Mouse (Mus musculus): ENCODE data around the gene Cst3.
A peak's percentile ranks its signal among the peaks of the same experiment; 100 is the strongest.

Cst3 gene

GRCm38 (mm10) chr2:148856630-148857400, 18.7 kb downstream of the Cst3 start:
- DNase-seq (ENCODE audit: low spot score), result no peak

DNA sequence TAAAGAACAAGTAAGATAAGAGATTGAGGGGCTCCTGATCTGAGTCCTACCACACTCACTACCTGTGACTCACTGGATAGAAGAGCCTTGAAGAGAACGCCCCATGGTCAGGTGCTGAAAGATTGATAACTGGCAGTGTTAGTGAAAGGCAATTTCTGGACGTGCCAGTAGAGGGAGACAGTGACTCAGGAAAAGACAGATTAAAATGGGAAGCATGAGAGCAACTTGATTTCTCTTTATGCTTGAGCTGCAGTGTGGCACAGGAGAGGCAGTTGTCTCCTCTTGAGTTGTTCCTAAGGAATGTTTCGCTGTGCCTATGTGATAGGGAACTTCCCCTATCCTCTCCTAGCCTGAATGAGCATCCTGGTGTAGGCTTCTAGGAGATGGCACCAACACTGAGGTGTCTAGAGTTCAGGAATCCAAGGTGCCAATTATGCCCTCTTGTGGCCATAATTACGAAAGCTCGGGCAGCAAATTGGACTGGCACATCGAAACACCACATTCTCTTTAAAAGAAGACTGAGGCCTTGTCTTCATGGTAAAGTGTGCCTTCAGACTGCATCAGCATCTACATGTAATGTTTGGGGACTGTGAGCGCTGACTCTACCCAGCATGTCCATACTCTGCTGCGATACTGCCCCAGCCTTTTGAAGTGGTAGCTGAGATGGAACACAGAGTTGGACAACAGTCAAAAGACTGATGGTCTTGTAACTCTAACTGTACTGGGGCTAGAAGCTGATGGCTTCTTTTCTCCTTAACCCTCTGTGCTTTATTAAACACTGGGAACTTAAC, 24.2 kb downstream of the Cst3 start:
- DNase-seq (ENCODE audit: low spot score), result peak; percentile 39

DNA sequence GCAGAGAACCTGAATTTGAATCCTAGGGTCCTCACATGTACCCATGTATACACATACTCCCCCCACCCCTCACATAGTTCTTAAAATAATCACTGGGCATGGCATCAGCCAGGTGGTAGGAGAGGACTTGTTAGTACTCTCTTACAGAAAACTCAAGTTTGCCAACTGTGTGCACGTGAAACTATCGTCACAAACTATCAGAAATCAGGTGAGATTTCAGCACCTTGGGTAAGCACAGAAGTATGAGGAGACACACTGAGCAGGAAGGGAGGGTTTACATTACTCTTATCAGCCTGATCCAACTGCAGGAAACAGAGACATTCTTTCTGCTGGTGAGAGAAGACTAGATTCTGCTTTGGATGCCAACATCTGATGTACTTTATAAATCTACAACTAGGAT, 36.3 kb downstream of the Cst3 start:
- DNase-seq (ENCODE audit: low spot score), result no peak

DNA sequence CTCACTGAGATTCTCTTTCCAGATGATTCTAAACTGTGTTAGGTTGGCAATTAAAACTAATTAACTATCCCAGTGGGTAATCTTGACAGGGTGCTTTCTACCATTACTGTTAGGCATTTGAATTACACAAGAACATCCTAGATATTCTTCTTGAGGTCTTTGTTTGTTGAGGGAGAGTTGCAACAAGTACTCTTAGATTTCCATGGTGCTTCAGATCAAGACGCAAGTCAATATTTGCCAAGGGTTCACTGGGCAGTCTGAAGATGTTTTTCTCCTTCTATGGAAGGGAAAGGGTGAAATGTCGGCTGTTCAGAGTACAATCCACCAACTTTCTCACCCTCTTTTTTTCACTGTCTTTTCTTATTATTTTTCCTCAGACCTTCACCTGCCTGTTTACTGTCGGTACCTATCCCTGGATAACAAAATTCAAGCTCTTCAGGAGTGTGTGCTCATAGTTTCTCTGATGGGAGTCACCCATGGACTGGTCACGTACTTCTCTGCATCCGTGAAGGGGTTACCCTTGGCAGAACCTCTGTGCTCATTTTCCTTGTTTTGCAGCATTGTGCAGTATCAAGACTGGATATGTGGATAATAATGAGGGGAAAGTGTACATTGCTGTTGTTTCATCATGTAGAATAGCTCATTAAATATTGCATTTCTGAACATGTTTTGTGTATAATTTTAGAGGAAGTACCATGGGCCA, 37.3 kb downstream of the Cst3 start:
- DNase-seq (ENCODE audit: low spot score), result no peak

DNA sequence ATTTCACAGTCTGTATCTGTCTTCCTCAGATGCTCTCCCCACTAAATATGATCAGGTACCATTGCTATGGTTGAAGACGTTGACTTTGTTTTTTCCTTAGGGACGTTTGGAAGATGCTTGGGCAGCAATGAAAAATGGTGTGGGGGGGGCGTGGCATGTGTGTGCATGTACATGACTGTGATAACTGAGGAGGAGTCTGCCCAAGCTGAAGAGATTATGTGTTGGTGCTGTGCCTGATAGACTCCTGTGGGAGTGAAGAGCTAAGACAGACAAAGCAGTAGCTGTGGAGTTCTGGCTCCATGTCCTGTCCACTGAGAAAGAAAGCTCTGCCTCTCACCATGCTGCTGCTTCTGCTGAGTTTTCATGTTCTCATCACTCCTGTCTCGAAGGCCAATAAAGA, 40.6 kb downstream of the Cst3 start, which contains the start of gene Cst9:
TSS of gene Cst9 (plus strand) at position 236 of the 400 bp plus-strand sequence.
- no peak for DNase-seq (ENCODE audit: low spot score)

- DNase-seq (ENCODE audit: low spot score), result no peak
Observed at GRCm38 (mm10) chr2:148825986-148826385, 49.5 kb downstream of the Cst3 start.
